Mouse (Mus musculus) G1E (cell line): Measurements from ENCODE around the gene Il17c. TPM values are rescaled to one million over a fixed set of nuclear protein-coding genes. Genes with fewer than 3 reads are reported as not detected.

Experiments
- ATAC-seq: 2 replicates; pipeline ENCODE4 v1.8.0; 2016; ENCODE audit warnings: mild to moderate bottlenecking; ENCODE audit not compliant: insufficient number of reproducible peaks, poor library complexity, low FRiP score, severe bottlenecking; ENCODE audit errors: extremely low read depth
- DNase-seq: peaks from one replicate; pipeline ENCODE4 v3.0.0; 2012; ENCODE audit warnings: low spot score
- H3K27me3 ChIP-seq: 2 replicates; pipeline ENCODE4 v1.6.1; 2012; ENCODE audit warnings: mild to moderate bottlenecking, low read length, inconsistent platforms; ENCODE audit not compliant: insufficient read depth
- H3K36me3 ChIP-seq: replicated peaks from 2 replicates; pipeline ENCODE3; 2012; ENCODE audit warnings: mild to moderate bottlenecking, inconsistent platforms
- H3K4me1 ChIP-seq: 2 replicates; pipeline ENCODE4 v1.6.1; 2012; ENCODE audit warnings: low read depth, low read length, inconsistent platforms, mixed read lengths; ENCODE audit not compliant: insufficient read depth
- H3K4me3 ChIP-seq: 2 replicates; pipeline ENCODE4 v1.5.1; 2012; ENCODE audit warnings: low read depth, mild to moderate bottlenecking, inconsistent platforms, low read length, moderate library complexity, mixed read lengths
- H3K9me3 ChIP-seq: replicated peaks from 2 replicates; pipeline ENCODE4 v1.6.1; 2012; ENCODE audit warnings: inconsistent platforms
- CTCF ChIP-seq: IDR thresholded peaks from 2 replicates; pipeline ENCODE4 v1.5.1; 2012; ENCODE audit warnings: low read depth, low read length, inconsistent platforms, mixed read lengths
- GATA1 ChIP-seq: IDR thresholded peaks from 2 replicates; pipeline ENCODE4 v1.6.1; 2012; ENCODE audit warnings: borderline replicate concordance, low read length, inconsistent platforms, mixed read lengths
- GATA2 ChIP-seq: IDR thresholded peaks from 2 replicates; pipeline ENCODE4 v1.6.1; 2012; ENCODE audit warnings: low read depth, low read length, inconsistent platforms, borderline replicate concordance
- POLR2AphosphoS5 ChIP-seq: IDR thresholded peaks from 2 replicates; pipeline ENCODE4 v1.6.1; 2012; ENCODE audit warnings: low read depth, low read length, inconsistent platforms; ENCODE audit not compliant: insufficient replicate concordance
- TAL1 ChIP-seq: conservative IDR thresholded peaks from 2 replicates; pipeline ENCODE4 v1.6.1; 2012; ENCODE audit warnings: low read depth, low read length, inconsistent platforms, mixed read lengths
- polyA plus RNA-seq: library from polyadenylated mRNA; stranded (reverse); fragments of >175 nt; gene quantifications from 2 replicates; pipeline ENCODE4 v1.2.3, GENCODE M21; 2012
- total RNA-seq, 2 experiments: library from RNA; stranded (forward) in 1 of 2; stranded (reverse) in 1 of 2; fragments of 200-1000 nt in 1 of 2; fragments of >200 nt in 1 of 2; fragmentation: Nextera tagmentation in 1 of 2; gene quantifications; 2 replicates each; pipeline ENCODE4 v1.2.3; 2014 to 2017

The Il17c gene
- total and polyA plus RNA-seq, 3 experiments: not detected

GRCm38 (mm10) chr8:122415554-122415953, 6.3 kb upstream of the Il17c start:
- H3K4me3 ChIP-seq: no peak overlapping the region
- DNase-seq: no peak
- peak; percentile 64 for ATAC-seq
- H3K27me3 ChIP-seq: no peaks in the 10 kb centered on the region
- H3K9me3 ChIP-seq: no peaks in the 10 kb centered on the region
- H3K4me1 ChIP-seq: peaks cover 26% of the 10 kb centered on the region
- H3K36me3 ChIP-seq: peaks cover 91% of the 10 kb centered on the region
- TF ChIP-seq GATA2 (no peak), POLR2AphosphoS5 (no peak), TAL1 (no peak), GATA1 (no peak), CTCF (no peak)

GRCm38 (mm10) chr8:122419881-122420555, 1.8 kb upstream of the Il17c start:
- ATAC-seq: no peak
- H3K9me3 ChIP-seq: no peaks in the 10 kb centered on the region
- H3K4me3 ChIP-seq: no peak overlapping the region
- peaks cover 78% of the 10 kb centered on the region for H3K36me3 ChIP-seq
- TF ChIP-seq TAL1: no peak
- TF ChIP-seq GATA1: no peak
- no peak for TF ChIP-seq CTCF
- TF ChIP-seq GATA2: no peak
- no peak for TF ChIP-seq POLR2AphosphoS5
- H3K4me1 ChIP-seq: peaks cover 15% of the 10 kb centered on the region
- DNase-seq: no peak
- peaks cover 7% of the 10 kb centered on the region; the same call in 1 of the 2 replicates for H3K27me3 ChIP-seq

- Histone ChIP-seq H3K4me1 (peaks cover 14% of the 10 kb centered on the region), H3K36me3 (peaks cover 80% of the 10 kb centered on the region), H3K27me3 (peaks cover 7% of the 10 kb centered on the region; the same call in 1 of the 2 replicates), H3K9me3 (no peaks in the 10 kb centered on the region), H3K4me3 (no peak overlapping the region)
- DNase-seq (no peak), ATAC-seq (no peak)
- TF ChIP-seq CTCF (no peak), GATA1 (no peak), TAL1 (no peak), GATA2 (no peak), POLR2AphosphoS5 (no peak)
These were observed 1.4 kb downstream of the Il17c start for GRCm38 (mm10) chr8:122423217-122423616.

- no peak for DNase-seq
- Histone ChIP-seq H3K27me3 (peaks cover 7% of the 10 kb centered on the region; the same call in 1 of the 2 replicates), H3K4me1 (peaks cover 19% of the 10 kb centered on the region), H3K9me3 (no peaks in the 10 kb centered on the region), H3K36me3 (peaks cover 80% of the 10 kb centered on the region), H3K4me3 (no peak overlapping the region)
- ATAC-seq: no peak
- TF ChIP-seq CTCF (no peak), GATA2 (no peak), TAL1 (no peak)
These were observed 1.8 kb downstream of the Il17c start for GRCm38 (mm10) chr8:122423659-122424058.

- DNase-seq: no peak
- peaks cover 84% of the 10 kb centered on the region for H3K36me3 ChIP-seq
- H3K27me3 ChIP-seq: peaks cover 7% of the 10 kb centered on the region; the same call in 1 of the 2 replicates
- TF ChIP-seq TAL1 (no peak), CTCF (no peak), GATA2 (no peak), POLR2AphosphoS5 (no peak), GATA1 (no peak)
- no peak for ATAC-seq
- H3K4me1 ChIP-seq: peaks cover 36% of the 10 kb centered on the region
- H3K9me3 ChIP-seq: no peaks in the 10 kb centered on the region
- H3K4me3 ChIP-seq: no peak overlapping the region
These were observed 4.3 kb downstream of the Il17c start for GRCm38 (mm10) chr8:122426145-122426544.

- TF ChIP-seq GATA2 (no peak), CTCF (no peak), GATA1 (no peak), POLR2AphosphoS5 (no peak), TAL1 (no peak)
- no peak overlapping the region for H3K4me3 ChIP-seq
- peaks cover 50% of the 10 kb centered on the region for H3K4me1 ChIP-seq
- H3K27me3 ChIP-seq: peaks cover 5% of the 10 kb centered on the region; the same call in 1 of the 2 replicates
- H3K36me3 ChIP-seq: peaks cover 75% of the 10 kb centered on the region
- H3K9me3 ChIP-seq: no peaks in the 10 kb centered on the region
- DNase-seq (no peak), ATAC-seq (no peak)
These were observed 5.8 kb downstream of the Il17c start for GRCm38 (mm10) chr8:122427607-122428006.

GRCm38 (mm10) chr8:122428163-122428562, 6.3 kb downstream of the Il17c start:
- no peaks in the 10 kb centered on the region for H3K9me3 ChIP-seq
- H3K36me3 ChIP-seq: peaks cover 73% of the 10 kb centered on the region
- peaks cover 55% of the 10 kb centered on the region for H3K4me1 ChIP-seq
- H3K27me3 ChIP-seq: peaks cover 2% of the 10 kb centered on the region; the same call in 1 of the 2 replicates
- no peak for DNase-seq
- ATAC-seq: no peak
- TF ChIP-seq CTCF (no peak), POLR2AphosphoS5 (no peak), GATA2 (no peak), TAL1 (no peak), GATA1 (no peak)
- no peak overlapping the region for H3K4me3 ChIP-seq
